Mouse (Mus musculus) MEL (cell line): ENCODE data around the gene Bpifb3. TPM values are rescaled to one million over a fixed set of nuclear protein-coding genes. Genes with fewer than 3 reads are reported as not detected.

Experiments
- DNase-seq: peaks from one replicate; pipeline ENCODE4 v3.0.0; 2011; ENCODE audit warnings: low read depth, low spot score
- H3K27ac ChIP-seq: 2 replicates; pipeline ENCODE4 v1.5.1; 2012; ENCODE audit warnings: low read depth, mild to moderate bottlenecking, control low read depth, low read length, moderate library complexity; ENCODE audit not compliant: control insufficient read depth
- H3K27me3 ChIP-seq, 2 experiments: fragments of 150-350 bp in 1 of 2; sonication (generic) in 1 of 2; 2 replicates each; pipeline ENCODE4 v1.6.1; 2012; ENCODE audit warnings: low read length in 2 of 2, mild to moderate bottlenecking in 2 of 2, improper control_type of control experiment in 1 of 2, moderate library complexity in 1 of 2; ENCODE audit not compliant: insufficient read depth in 2 of 2, control insufficient read depth in 1 of 2
- H3K36me3 ChIP-seq, 2 experiments: 2 replicates each; pipeline ENCODE4 v1.6.1; 2012 to 2014; ENCODE audit warnings: low read length in 2 of 2, improper control_type of control experiment in 1 of 2, inconsistent platforms in 1 of 2, mild to moderate bottlenecking in 1 of 2; ENCODE audit not compliant: insufficient read depth in 2 of 2, control insufficient read depth in 1 of 2
- H3K4me1 ChIP-seq, 2 experiments: fragments of 150-350 bp in 1 of 2; sonication (generic) in 1 of 2; 2 replicates each; pipeline ENCODE4 v1.6.1; 2012; ENCODE audit warnings: low read length in 2 of 2, improper control_type of control experiment in 1 of 2, mild to moderate bottlenecking in 1 of 2; ENCODE audit not compliant: insufficient read depth in 2 of 2, control insufficient read depth in 1 of 2
- H3K4me3 ChIP-seq, 2 experiments: fragments of 150-350 bp in 1 of 2; sonication (generic) in 1 of 2; 2 replicates each; pipeline ENCODE4 v1.5.1; 2012; ENCODE audit warnings: low read depth in 2 of 2, low read length in 2 of 2, mild to moderate bottlenecking in 2 of 2, moderate library complexity in 2 of 2, control low read depth in 1 of 2, improper control_type of control experiment in 1 of 2; ENCODE audit not compliant: control insufficient read depth in 1 of 2, insufficient read depth in 1 of 2
- H3K79me2 ChIP-seq: 2 replicates; pipeline ENCODE4 v1.6.1; 2012; ENCODE audit warnings: mild to moderate bottlenecking, low read length, moderate library complexity; ENCODE audit not compliant: control insufficient read depth, poor library complexity, insufficient read depth
- H3K9ac ChIP-seq: 2 replicates; pipeline ENCODE4 v1.6.1; 2012; ENCODE audit warnings: low read depth, mild to moderate bottlenecking, control low read depth, low read length, moderate library complexity; ENCODE audit not compliant: control insufficient read depth, poor library complexity, severe bottlenecking
- H3K9me3 ChIP-seq: fragments of 150-350 bp; sonication (generic); replicated peaks from 2 replicates; pipeline ENCODE4 v1.6.1; 2012; ENCODE audit warnings: mild to moderate bottlenecking, low read length, improper control_type of control experiment, moderate library complexity; ENCODE audit not compliant: insufficient read depth
- CHD1 ChIP-seq: IDR thresholded peaks from 2 replicates; pipeline ENCODE4 v1.6.1; 2012; ENCODE audit warnings: low read depth, mild to moderate bottlenecking, inconsistent platforms, low read length, improper control_type of control experiment
- CHD2 ChIP-seq: IDR thresholded peaks from 2 replicates; pipeline ENCODE4 v1.6.1; 2011; ENCODE audit warnings: low read length, improper control_type of control experiment
- CTCF ChIP-seq, 3 experiments: IDR thresholded peaks in 2 of 3; conservative IDR thresholded peaks in 1 of 3; 2 replicates each; pipeline ENCODE4 v1.5.1; 2011 to 2012; ENCODE audit warnings: low read length in 3 of 3, low read depth in 2 of 3, mild to moderate bottlenecking in 2 of 3, improper control_type of control experiment in 1 of 3, inconsistent platforms in 1 of 3, mixed read lengths in 1 of 3, moderate library complexity in 1 of 3; ENCODE audit not compliant: control insufficient read depth in 1 of 3, insufficient read depth in 1 of 3, poor library complexity in 1 of 3, severe bottlenecking in 1 of 3
- GABPA ChIP-seq: IDR thresholded peaks from 2 replicates; pipeline ENCODE4 v1.6.1; 2012; ENCODE audit warnings: low read depth, mild to moderate bottlenecking, inconsistent platforms, low read length, improper control_type of control experiment, moderate library complexity
- MAFK ChIP-seq: IDR thresholded peaks from 2 replicates; pipeline ENCODE4 v1.6.1; 2011; ENCODE audit warnings: low read depth, mild to moderate bottlenecking, low read length, improper control_type of control experiment, borderline replicate concordance
- MAX ChIP-seq: IDR thresholded peaks from 2 replicates; pipeline ENCODE4 v1.6.1; 2011; ENCODE audit warnings: low read length, improper control_type of control experiment
- MAZ ChIP-seq: IDR thresholded peaks from 2 replicates; pipeline ENCODE4 v1.6.1; 2012; ENCODE audit warnings: low read depth, mild to moderate bottlenecking, inconsistent platforms, low read length, improper control_type of control experiment
- MYC ChIP-seq: IDR thresholded peaks from 2 replicates; pipeline ENCODE4 v1.6.1; 2011; ENCODE audit warnings: low read depth, mild to moderate bottlenecking, low read length, improper control_type of control experiment, moderate library complexity
- NRF1 ChIP-seq: IDR thresholded peaks from 2 replicates; pipeline ENCODE4 v1.6.1; 2014; ENCODE audit warnings: low read depth, mild to moderate bottlenecking, inconsistent platforms, low read length, improper control_type of control experiment, moderate library complexity; ENCODE audit not compliant: poor library complexity, insufficient read depth, severe bottlenecking
- POLR2A ChIP-seq, 2 experiments: IDR thresholded peaks; 2 replicates each; pipeline ENCODE4 v1.6.1; 2011 to 2012; ENCODE audit warnings: low read length in 2 of 2, mild to moderate bottlenecking in 2 of 2, control low read depth in 1 of 2, improper control_type of control experiment in 1 of 2, low read depth in 1 of 2, moderate library complexity in 1 of 2; ENCODE audit not compliant: control insufficient read depth in 1 of 2, insufficient read depth in 1 of 2, poor library complexity in 1 of 2
- POLR2AphosphoS5 ChIP-seq: IDR thresholded peaks from 2 replicates; pipeline ENCODE4 v1.6.1; 2012; ENCODE audit warnings: low read depth, borderline replicate concordance, mild to moderate bottlenecking, inconsistent platforms, low read length, moderate library complexity, mixed read lengths
- RCOR1 ChIP-seq: IDR thresholded peaks from 2 replicates; pipeline ENCODE4 v1.6.1; 2012; ENCODE audit warnings: low read depth, mild to moderate bottlenecking, inconsistent platforms, low read length, improper control_type of control experiment
- TAL1 ChIP-seq: IDR thresholded peaks from 2 replicates; pipeline ENCODE4 v1.6.1; 2012; ENCODE audit warnings: mild to moderate bottlenecking, inconsistent platforms, low read length, moderate library complexity, mixed read lengths
- TBP ChIP-seq: IDR thresholded peaks from 2 replicates; pipeline ENCODE4 v1.8.0; 2011; ENCODE audit warnings: low read depth, low read length, improper control_type of control experiment
- TCF12 ChIP-seq: IDR thresholded peaks from 2 replicates; pipeline ENCODE4 v1.6.1; 2014; ENCODE audit warnings: low read depth, mild to moderate bottlenecking, inconsistent platforms, low read length, improper control_type of control experiment, moderate library complexity
- UBTF ChIP-seq: IDR thresholded peaks from 2 replicates; pipeline ENCODE4 v1.6.1; 2012; ENCODE audit warnings: low read depth, mild to moderate bottlenecking, inconsistent platforms, low read length, improper control_type of control experiment, moderate library complexity, borderline replicate concordance; ENCODE audit not compliant: insufficient read depth
- USF1 ChIP-seq: IDR thresholded peaks from 2 replicates; pipeline ENCODE4 v1.6.1; 2014; ENCODE audit warnings: low read depth, mild to moderate bottlenecking, inconsistent platforms, low read length, improper control_type of control experiment, moderate library complexity
- ZMIZ1 ChIP-seq: IDR thresholded peaks from 2 replicates; pipeline ENCODE4 v1.6.1; 2012; ENCODE audit warnings: low read depth, mild to moderate bottlenecking, inconsistent platforms, low read length, improper control_type of control experiment, moderate library complexity
- ZNF384 ChIP-seq: IDR thresholded peaks from 2 replicates; pipeline ENCODE4 v1.6.1; 2012; ENCODE audit warnings: low read depth, mild to moderate bottlenecking, inconsistent platforms, low read length, improper control_type of control experiment
- polyA plus RNA-seq, 2 experiments: library from polyadenylated mRNA; stranded (reverse) in 1 of 2; unstranded in 1 of 2; fragments of >175 nt in 1 of 2; fragments of >200 nt in 1 of 2; gene quantifications; 2 replicates each; pipeline versions ENCODE4 v1.2.1 to v1.2.4; 2012; ENCODE audit warnings: low replicate concordance in 2 of 2, low read depth in 1 of 2; ENCODE audit not compliant: insufficient read length in 2 of 2, insufficient read depth in 1 of 2, missing spikeins in 1 of 2
- total RNA-seq: library from RNA; depleted of rRNA; stranded (reverse); fragments of 300-350 nt; gene quantifications from 2 replicates; pipeline ENCODE4 v1.2.3, GENCODE M21; 2012

Gene Bpifb3
- total and polyA plus RNA-seq, 3 experiments: not detected

DNA sequence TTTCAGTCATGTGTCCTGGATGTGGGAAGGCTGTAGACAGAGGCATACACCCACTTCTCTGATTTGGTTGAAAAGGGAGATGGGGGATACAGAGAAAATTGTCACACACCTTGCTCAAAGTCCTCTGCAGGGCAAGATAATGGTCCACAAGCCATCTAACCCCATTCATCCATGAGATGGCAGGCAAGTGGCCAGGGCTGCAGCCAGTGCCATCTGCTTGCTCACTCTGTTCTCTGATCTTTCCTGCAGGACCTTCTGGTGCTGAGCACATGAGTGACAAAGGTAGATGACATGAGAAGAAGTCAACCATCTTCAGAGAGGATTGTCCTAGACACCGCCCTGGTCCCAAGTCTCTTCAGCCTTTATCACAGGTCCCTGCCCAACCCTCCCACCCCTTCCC, 45.3 kb downstream of the Bpifb3 start:
- no peaks in the 10 kb centered on the region for H3K9me3 ChIP-seq
- no peaks in the 10 kb centered on the region for H3K36me3 ChIP-seq
- no peak for DNase-seq
- no peak overlapping the region for H3K27ac ChIP-seq
- no peaks in the 10 kb centered on the region for H3K79me2 ChIP-seq
- no peaks in the 10 kb centered on the region for H3K27me3 ChIP-seq
- H3K9ac ChIP-seq: no peak overlapping the region
- no peaks in the 10 kb centered on the region for H3K4me1 ChIP-seq
- H3K4me3 ChIP-seq: no peak overlapping the region
- no peak for TF ChIP-seq POLR2A (IDR thresholded peaks at IDR 0.05; ENCODE audit: control insufficient read depth in 1 of 2, insufficient read depth in 1 of 2, low read depth in 1 of 2, low read length in 2 of 2, poor library complexity in 1 of 2)
- no peak for TF ChIP-seq GABPA
- TF ChIP-seq NRF1: no peak
- no peak for TF ChIP-seq ZNF384
- TF ChIP-seq MYC: no peak
- TF ChIP-seq TAL1: no peak
- TF ChIP-seq TBP: no peak
- no peak for TF ChIP-seq CTCF (IDR thresholded peaks at IDR 0.05 in 2 of 3, conservative IDR thresholded peaks at IDR 0.05 in 1 of 3; ENCODE audit: control insufficient read depth in 1 of 3, insufficient read depth in 1 of 3, low read depth in 2 of 3, low read length in 3 of 3, poor library complexity in 1 of 3, severe bottlenecking in 1 of 3)
- TF ChIP-seq MAZ: no peak
- TF ChIP-seq MAFK: no peak
- no peak for TF ChIP-seq RCOR1
- no peak for TF ChIP-seq UBTF
- TF ChIP-seq TCF12: no peak
- TF ChIP-seq ZMIZ1: no peak

DNA sequence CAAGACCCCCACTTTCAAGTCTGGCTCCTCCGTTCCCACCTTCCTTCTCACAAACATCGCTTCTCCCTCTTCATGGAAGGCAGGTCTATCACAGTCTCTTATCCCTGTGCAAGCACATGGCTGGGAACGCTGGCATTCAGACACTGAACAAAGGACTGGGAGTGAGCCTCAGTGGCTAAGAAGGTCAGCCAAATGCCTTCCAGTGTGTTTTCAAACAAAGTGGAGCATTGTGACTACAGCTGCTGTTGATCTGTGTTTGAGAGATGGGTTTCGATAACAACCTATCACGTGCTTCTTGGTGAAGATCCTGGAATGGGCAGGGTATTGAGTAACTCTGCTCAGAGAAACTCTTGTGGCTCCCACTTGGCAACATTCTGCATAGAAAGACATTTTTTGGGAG, 52.2 kb downstream of the Bpifb3 start:
- Histone ChIP-seq H3K4me3 (no peak overlapping the region), H3K9ac (no peak overlapping the region), H3K4me1 (no peaks in the 10 kb centered on the region), H3K36me3 (no peaks in the 10 kb centered on the region), H3K27me3 (no peaks in the 10 kb centered on the region), H3K9me3 (no peaks in the 10 kb centered on the region), H3K27ac (no peak overlapping the region), H3K79me2 (no peaks in the 10 kb centered on the region)
- DNase-seq: no peak
- TF ChIP-seq POLR2AphosphoS5 (no peak), TCF12 (no peak)

DNA sequence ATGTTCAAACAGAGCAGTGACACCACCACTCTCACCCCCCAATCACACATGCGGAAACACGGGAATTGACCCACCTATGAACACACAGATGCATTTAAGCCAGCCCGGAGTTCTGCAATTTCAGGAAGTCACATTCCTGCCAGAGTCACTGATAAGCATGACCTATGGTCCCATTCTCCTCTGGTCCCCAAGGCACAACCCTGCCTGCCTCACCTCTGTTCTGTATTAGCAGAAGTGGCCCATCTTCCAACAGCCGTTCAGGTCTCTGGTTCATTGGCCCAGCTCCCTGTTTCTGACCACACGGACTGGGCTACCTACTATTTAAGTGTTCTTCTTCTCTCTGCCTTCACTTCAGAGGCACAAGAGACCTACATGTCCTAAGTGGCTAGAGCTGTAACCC, 56.6 kb downstream of the Bpifb3 start, which contains the start of gene Bpifa6:
Gene Bpifa6 (plus strand): TSS at position 364 of the 400 bp plus-strand sequence.
- Histone ChIP-seq H3K36me3 (no peaks in the 10 kb centered on the region), H3K27ac (no peak within 1 kb of the TSS), H3K9me3 (no peaks in the 10 kb centered on the region), H3K4me3 (no peak within 1 kb of the TSS), H3K79me2 (no peaks in the 10 kb centered on the region), H3K4me1 (no peaks in the 10 kb centered on the region), H3K9ac (no peak within 1 kb of the TSS), H3K27me3 (no peaks in the 10 kb centered on the region; a peak in 1 of 4 replicates)
- TF ChIP-seq MAX (no peak), CHD1 (no peak), MAFK (no peak), USF1 (no peak), RCOR1 (no peak), CHD2 (no peak)
- no peak for DNase-seq
